Mouse (Mus musculus) MEL (cell line): Measurements from ENCODE around the gene Umad1. TPM values are rescaled to one million over a fixed set of nuclear protein-coding genes. Genes with fewer than 3 reads are reported as not detected.

Experiments used
- DNase-seq: peaks from one replicate; pipeline ENCODE4 v3.0.0; 2011; ENCODE audit warnings: low read depth, low spot score
- H3K27ac ChIP-seq: 2 replicates; pipeline ENCODE4 v1.5.1; 2012; ENCODE audit warnings: low read depth, mild to moderate bottlenecking, control low read depth, low read length, moderate library complexity; ENCODE audit not compliant: control insufficient read depth
- H3K27me3 ChIP-seq, 2 experiments: fragments of 150-350 bp in 1 of 2; sonication (generic) in 1 of 2; 2 replicates each; pipeline ENCODE4 v1.6.1; 2012; ENCODE audit warnings: low read length in 2 of 2, mild to moderate bottlenecking in 2 of 2, improper control_type of control experiment in 1 of 2, moderate library complexity in 1 of 2; ENCODE audit not compliant: insufficient read depth in 2 of 2, control insufficient read depth in 1 of 2
- H3K36me3 ChIP-seq, 2 experiments: 2 replicates each; pipeline ENCODE4 v1.6.1; 2012 to 2014; ENCODE audit warnings: low read length in 2 of 2, improper control_type of control experiment in 1 of 2, inconsistent platforms in 1 of 2, mild to moderate bottlenecking in 1 of 2; ENCODE audit not compliant: insufficient read depth in 2 of 2, control insufficient read depth in 1 of 2
- H3K4me1 ChIP-seq, 2 experiments: fragments of 150-350 bp in 1 of 2; sonication (generic) in 1 of 2; 2 replicates each; pipeline ENCODE4 v1.6.1; 2012; ENCODE audit warnings: low read length in 2 of 2, improper control_type of control experiment in 1 of 2, mild to moderate bottlenecking in 1 of 2; ENCODE audit not compliant: insufficient read depth in 2 of 2, control insufficient read depth in 1 of 2
- H3K4me3 ChIP-seq, 2 experiments: fragments of 150-350 bp in 1 of 2; sonication (generic) in 1 of 2; 2 replicates each; pipeline ENCODE4 v1.5.1; 2012; ENCODE audit warnings: low read depth in 2 of 2, low read length in 2 of 2, mild to moderate bottlenecking in 2 of 2, moderate library complexity in 2 of 2, control low read depth in 1 of 2, improper control_type of control experiment in 1 of 2; ENCODE audit not compliant: control insufficient read depth in 1 of 2, insufficient read depth in 1 of 2
- H3K79me2 ChIP-seq: 2 replicates; pipeline ENCODE4 v1.6.1; 2012; ENCODE audit warnings: mild to moderate bottlenecking, low read length, moderate library complexity; ENCODE audit not compliant: control insufficient read depth, poor library complexity, insufficient read depth
- H3K9ac ChIP-seq: 2 replicates; pipeline ENCODE4 v1.6.1; 2012; ENCODE audit warnings: low read depth, mild to moderate bottlenecking, control low read depth, low read length, moderate library complexity; ENCODE audit not compliant: control insufficient read depth, poor library complexity, severe bottlenecking
- H3K9me3 ChIP-seq: fragments of 150-350 bp; sonication (generic); replicated peaks from 2 replicates; pipeline ENCODE4 v1.6.1; 2012; ENCODE audit warnings: mild to moderate bottlenecking, low read length, improper control_type of control experiment, moderate library complexity; ENCODE audit not compliant: insufficient read depth
- BHLHE40 ChIP-seq: IDR thresholded peaks from 2 replicates; pipeline ENCODE4 v1.6.1; 2012; ENCODE audit warnings: low read depth, mild to moderate bottlenecking, inconsistent platforms, low read length, improper control_type of control experiment, borderline replicate concordance
- CHD1 ChIP-seq: IDR thresholded peaks from 2 replicates; pipeline ENCODE4 v1.6.1; 2012; ENCODE audit warnings: low read depth, mild to moderate bottlenecking, inconsistent platforms, low read length, improper control_type of control experiment
- CTCF ChIP-seq, 3 experiments: IDR thresholded peaks in 2 of 3; conservative IDR thresholded peaks in 1 of 3; 2 replicates each; pipeline ENCODE4 v1.5.1; 2011 to 2012; ENCODE audit warnings: low read length in 3 of 3, low read depth in 2 of 3, mild to moderate bottlenecking in 2 of 3, improper control_type of control experiment in 1 of 3, inconsistent platforms in 1 of 3, mixed read lengths in 1 of 3, moderate library complexity in 1 of 3; ENCODE audit not compliant: control insufficient read depth in 1 of 3, insufficient read depth in 1 of 3, poor library complexity in 1 of 3, severe bottlenecking in 1 of 3
- E2F4 ChIP-seq: IDR thresholded peaks from 2 replicates; pipeline ENCODE4 v1.6.1; 2011; ENCODE audit warnings: low read depth, low read length, improper control_type of control experiment, borderline replicate concordance
- ELF1 ChIP-seq: IDR thresholded peaks from 2 replicates; pipeline ENCODE4 v1.6.1; 2014; ENCODE audit warnings: low read depth, mild to moderate bottlenecking, inconsistent platforms, low read length, improper control_type of control experiment, moderate library complexity
- EP300 ChIP-seq, 2 experiments: IDR thresholded peaks; 2 replicates each; pipeline ENCODE4 v1.6.1; 2011; ENCODE audit warnings: improper control_type of control experiment in 2 of 2, low read length in 2 of 2, low read depth in 1 of 2, mild to moderate bottlenecking in 1 of 2
- ETS1 ChIP-seq: IDR thresholded peaks from 2 replicates; pipeline ENCODE4 v1.6.1; 2012; ENCODE audit warnings: low read depth, mild to moderate bottlenecking, inconsistent platforms, low read length, improper control_type of control experiment, moderate library complexity
- GABPA ChIP-seq: IDR thresholded peaks from 2 replicates; pipeline ENCODE4 v1.6.1; 2012; ENCODE audit warnings: low read depth, mild to moderate bottlenecking, inconsistent platforms, low read length, improper control_type of control experiment, moderate library complexity
- HCFC1 ChIP-seq: IDR thresholded peaks from 2 replicates; pipeline ENCODE4 v1.6.1; 2012; ENCODE audit warnings: low read depth, mild to moderate bottlenecking, inconsistent platforms, low read length, improper control_type of control experiment, moderate library complexity
- JUND ChIP-seq: IDR thresholded peaks from 2 replicates; pipeline ENCODE4 v1.6.1; 2011; ENCODE audit warnings: low read depth, mild to moderate bottlenecking, improper control_type of control experiment, low read length
- KAT2A ChIP-seq: conservative IDR thresholded peaks from 2 replicates; pipeline ENCODE4 v1.6.1; 2012; ENCODE audit warnings: low read depth, low read length, improper control_type of control experiment, inconsistent platforms
- MAFK ChIP-seq: IDR thresholded peaks from 2 replicates; pipeline ENCODE4 v1.6.1; 2011; ENCODE audit warnings: low read depth, mild to moderate bottlenecking, low read length, improper control_type of control experiment, borderline replicate concordance
- MAX ChIP-seq: IDR thresholded peaks from 2 replicates; pipeline ENCODE4 v1.6.1; 2011; ENCODE audit warnings: low read length, improper control_type of control experiment
- MXI1 ChIP-seq: IDR thresholded peaks from 2 replicates; pipeline ENCODE4 v1.6.1; 2011; ENCODE audit warnings: mild to moderate bottlenecking, low read depth, low read length, improper control_type of control experiment
- MYB ChIP-seq: IDR thresholded peaks from 2 replicates; pipeline ENCODE4 v1.6.1; 2011; ENCODE audit warnings: mild to moderate bottlenecking, low read depth, low read length, improper control_type of control experiment
- POLR2A ChIP-seq, 2 experiments: IDR thresholded peaks; 2 replicates each; pipeline ENCODE4 v1.6.1; 2011 to 2012; ENCODE audit warnings: low read length in 2 of 2, mild to moderate bottlenecking in 2 of 2, control low read depth in 1 of 2, improper control_type of control experiment in 1 of 2, low read depth in 1 of 2, moderate library complexity in 1 of 2; ENCODE audit not compliant: control insufficient read depth in 1 of 2, insufficient read depth in 1 of 2, poor library complexity in 1 of 2
- POLR2AphosphoS2 ChIP-seq: IDR thresholded peaks from 2 replicates; pipeline ENCODE4 v1.6.1; 2011; ENCODE audit warnings: low read length, improper control_type of control experiment
- POLR2AphosphoS5 ChIP-seq: IDR thresholded peaks from 2 replicates; pipeline ENCODE4 v1.6.1; 2012; ENCODE audit warnings: low read depth, borderline replicate concordance, mild to moderate bottlenecking, inconsistent platforms, low read length, moderate library complexity, mixed read lengths
- RAD21 ChIP-seq: IDR thresholded peaks from 2 replicates; pipeline ENCODE4 v1.6.1; 2011; ENCODE audit warnings: mild to moderate bottlenecking, low read depth, low read length, improper control_type of control experiment
- RCOR1 ChIP-seq: IDR thresholded peaks from 2 replicates; pipeline ENCODE4 v1.6.1; 2012; ENCODE audit warnings: low read depth, mild to moderate bottlenecking, inconsistent platforms, low read length, improper control_type of control experiment
- SMC3 ChIP-seq: IDR thresholded peaks from 2 replicates; pipeline ENCODE4 v1.6.1; 2011; ENCODE audit warnings: low read depth, low read length, improper control_type of control experiment
- TAL1 ChIP-seq: IDR thresholded peaks from 2 replicates; pipeline ENCODE4 v1.6.1; 2012; ENCODE audit warnings: mild to moderate bottlenecking, inconsistent platforms, low read length, moderate library complexity, mixed read lengths
- TCF12 ChIP-seq: IDR thresholded peaks from 2 replicates; pipeline ENCODE4 v1.6.1; 2014; ENCODE audit warnings: low read depth, mild to moderate bottlenecking, inconsistent platforms, low read length, improper control_type of control experiment, moderate library complexity
- UBTF ChIP-seq: IDR thresholded peaks from 2 replicates; pipeline ENCODE4 v1.6.1; 2012; ENCODE audit warnings: low read depth, mild to moderate bottlenecking, inconsistent platforms, low read length, improper control_type of control experiment, moderate library complexity, borderline replicate concordance; ENCODE audit not compliant: insufficient read depth
- ZC3H11A ChIP-seq: IDR thresholded peaks from 2 replicates; pipeline ENCODE4 v1.6.1; 2012; ENCODE audit warnings: low read depth, mild to moderate bottlenecking, inconsistent platforms, low read length, improper control_type of control experiment
- ZKSCAN1 ChIP-seq: IDR thresholded peaks from 2 replicates; pipeline ENCODE4 v1.6.1; 2012; ENCODE audit warnings: low read depth, mild to moderate bottlenecking, inconsistent platforms, low read length, improper control_type of control experiment, moderate library complexity
- ZMIZ1 ChIP-seq: IDR thresholded peaks from 2 replicates; pipeline ENCODE4 v1.6.1; 2012; ENCODE audit warnings: low read depth, mild to moderate bottlenecking, inconsistent platforms, low read length, improper control_type of control experiment, moderate library complexity
- ZNF384 ChIP-seq: IDR thresholded peaks from 2 replicates; pipeline ENCODE4 v1.6.1; 2012; ENCODE audit warnings: low read depth, mild to moderate bottlenecking, inconsistent platforms, low read length, improper control_type of control experiment
- polyA plus RNA-seq, 2 experiments: library from polyadenylated mRNA; stranded (reverse) in 1 of 2; unstranded in 1 of 2; fragments of >175 nt in 1 of 2; fragments of >200 nt in 1 of 2; gene quantifications; 2 replicates each; pipeline versions ENCODE4 v1.2.1 to v1.2.4; 2012; ENCODE audit warnings: low replicate concordance in 2 of 2, low read depth in 1 of 2; ENCODE audit not compliant: insufficient read length in 2 of 2, insufficient read depth in 1 of 2, missing spikeins in 1 of 2
- total RNA-seq: library from RNA; depleted of rRNA; stranded (reverse); fragments of 300-350 nt; gene quantifications from 2 replicates; pipeline ENCODE4 v1.2.3, GENCODE M21; 2012

The Umad1 gene
- total and polyA plus RNA-seq, 3 experiments, result 5.3 to 9.7 TPM; not detected in 1

DNA sequence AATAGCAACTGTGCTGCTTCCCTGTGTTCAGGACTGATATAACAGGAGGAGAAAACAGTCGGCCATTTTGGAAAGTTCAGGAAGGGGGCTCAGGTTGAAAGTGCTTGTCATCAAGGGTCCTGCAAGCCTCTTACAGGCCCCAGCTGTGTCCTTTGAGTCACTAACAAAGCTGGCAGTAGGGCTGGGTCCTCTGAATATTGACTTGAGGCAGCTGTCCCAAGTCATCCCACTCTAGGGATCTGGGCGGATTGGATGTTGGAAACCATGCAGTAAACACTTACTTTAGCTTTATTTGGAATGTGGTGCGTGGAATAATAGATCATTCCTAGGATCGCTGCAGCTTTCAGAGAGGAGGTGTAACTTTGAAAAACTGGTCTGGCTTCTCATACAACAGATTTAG lies 215.7 kb downstream of the Umad1 start:
- Histone ChIP-seq H3K4me3 (no peak overlapping the region), H3K36me3 (peaks cover 0 to 2% of the 10 kb centered on the region in 2 experiments; a peak in 2 of 4 replicates), H3K4me1 (peaks cover 5 to 10% of the 10 kb centered on the region in 2 experiments; a peak in 3 of 4 replicates), H3K27me3 (no peaks in the 10 kb centered on the region), H3K79me2 (no peaks in the 10 kb centered on the region), H3K9ac (no peak overlapping the region), H3K27ac (no peak overlapping the region), H3K9me3 (no peaks in the 10 kb centered on the region)
- TF ChIP-seq ZNF384 (no peak), GABPA (no peak), KAT2A (no peak), ETS1 (no peak), CTCF (IDR thresholded peaks at IDR 0.05 in 2 of 3, conservative IDR thresholded peaks at IDR 0.05 in 1 of 3; ENCODE audit: control insufficient read depth in 1 of 3, insufficient read depth in 1 of 3, low read depth in 2 of 3, low read length in 3 of 3, poor library complexity in 1 of 3, severe bottlenecking in 1 of 3) (no peak), MAX (no peak), BHLHE40 (no peak), ZMIZ1 (no peak), RCOR1 (no peak), ZKSCAN1 (no peak), CHD1 (no peak), TAL1 (no peak), EP300 (IDR thresholded peaks at IDR 0.05; ENCODE audit: low read depth in 1 of 2, low read length in 2 of 2) (no peak), E2F4 (no peak), UBTF (no peak), MAFK (no peak), POLR2A (IDR thresholded peaks at IDR 0.05; ENCODE audit: control insufficient read depth in 1 of 2, insufficient read depth in 1 of 2, low read depth in 1 of 2, low read length in 2 of 2, poor library complexity in 1 of 2) (no peak), MYB (no peak)
- DNase-seq, result no peak

DNA sequence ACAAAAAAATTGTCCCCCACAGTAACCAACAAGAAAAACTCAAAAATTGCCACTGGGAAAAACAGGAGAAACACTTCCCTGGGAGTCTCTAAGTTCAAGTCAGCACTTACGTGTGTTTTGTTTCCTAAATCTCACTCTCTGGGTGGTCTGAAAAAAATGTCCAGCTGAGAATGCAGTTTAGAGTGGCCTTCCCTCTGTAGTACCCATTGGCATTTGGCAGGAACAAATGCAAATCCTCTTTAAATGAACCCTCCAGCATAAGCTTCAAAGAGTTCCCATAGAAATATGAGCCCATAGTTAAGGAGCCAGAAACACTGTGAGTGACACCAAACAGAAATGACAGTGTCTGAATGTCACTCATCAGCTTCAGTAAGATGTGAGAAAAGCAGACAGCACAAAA lies 220.1 kb downstream of the Umad1 start:
- Histone ChIP-seq H3K9me3 (no peaks in the 10 kb centered on the region), H3K27ac (no peak overlapping the region), H3K79me2 (no peaks in the 10 kb centered on the region), H3K27me3 (no peaks in the 10 kb centered on the region), H3K9ac (no peak overlapping the region), H3K36me3 (no peaks in the 10 kb centered on the region; a peak in 2 of 4 replicates), H3K4me1 (peaks cover 0 to 5% of the 10 kb centered on the region in 2 experiments; a peak in 1 of 4 replicates), H3K4me3 (no peak overlapping the region)
- no peak for DNase-seq
- TF ChIP-seq CHD1 (no peak), MXI1 (no peak), ETS1 (no peak), SMC3 (no peak), TAL1 (no peak), ZC3H11A (no peak), TCF12 (no peak), E2F4 (no peak), ZMIZ1 (no peak), JUND (no peak), GABPA (no peak), MAX (no peak), MAFK (no peak), BHLHE40 (no peak), RAD21 (no peak), ELF1 (no peak), HCFC1 (no peak), POLR2AphosphoS2 (no peak), POLR2AphosphoS5 (no peak)
